Mouse (Mus musculus) retina, postnatal 7 days (tissue): Measurements from ENCODE around the gene Arhgef10l.

ENCODE experiments used
- DNase-seq: peaks from one replicate; pipeline ENCODE4 v3.0.0-alpha.2; 2012; ENCODE audit warnings: low read depth, low spot score

The Arhgef10l gene

DNA sequence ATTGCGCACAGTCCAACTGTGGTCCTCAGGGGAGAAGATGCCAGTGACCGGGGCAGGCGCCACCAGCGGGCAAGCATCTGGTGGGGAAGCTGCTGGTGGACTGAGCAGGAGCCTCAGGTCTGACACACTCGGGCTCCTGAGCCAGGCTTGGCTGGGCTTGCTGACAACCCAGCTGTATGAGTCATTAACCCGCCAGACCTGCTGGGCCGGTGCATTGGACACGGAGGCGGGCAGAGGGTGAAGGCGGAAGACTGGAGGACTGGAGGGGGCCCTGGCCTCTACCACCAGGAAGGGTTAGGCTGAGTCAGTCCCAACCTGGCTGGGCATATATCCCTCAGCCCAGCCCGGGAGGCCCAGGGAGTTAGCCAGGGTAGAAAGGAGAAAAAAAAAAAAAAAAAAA, at the start of gene Arhgef10l:
Arhgef10l (minus strand) TSS at position 253 of the 400 bp plus-strand sequence.
- no peak for DNase-seq

- no peak for DNase-seq
These were observed 48.8 kb upstream of the Arhgef10l start for GRCm38 (mm10) chr4:140714586-140714985.

GRCm38 (mm10) chr4:140713480-140714365, 47.9 kb upstream of the Arhgef10l start:
- peak; percentile 91 for DNase-seq

- DNase-seq: no peak
These were observed 45.5 kb upstream of the Arhgef10l start for GRCm38 (mm10) chr4:140711360-140711759.

- no peak for DNase-seq
These were observed 45.0 kb upstream of the Arhgef10l start for GRCm38 (mm10) chr4:140710781-140711180.

DNA sequence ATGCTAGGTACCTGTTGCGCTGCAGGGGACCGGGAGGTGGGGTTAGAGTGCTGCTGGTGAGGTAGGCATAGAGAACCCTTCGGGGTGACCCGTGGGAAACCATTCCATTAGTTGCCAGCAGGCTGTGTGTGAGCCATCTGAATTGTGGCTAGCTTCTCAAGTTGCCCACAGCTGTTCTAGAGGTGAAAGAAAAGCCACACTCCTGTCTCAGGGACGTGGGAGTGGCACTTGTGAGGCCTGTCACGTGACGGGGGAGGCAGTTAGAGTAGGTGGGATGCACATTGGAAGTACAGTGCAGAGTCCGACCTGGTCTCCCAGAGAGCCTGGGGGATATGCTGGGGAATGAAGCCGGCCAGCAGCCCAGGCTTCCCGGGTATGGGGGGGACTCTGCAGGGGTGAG, 43.8 kb upstream of the Arhgef10l start:
- DNase-seq: no peak

DNA sequence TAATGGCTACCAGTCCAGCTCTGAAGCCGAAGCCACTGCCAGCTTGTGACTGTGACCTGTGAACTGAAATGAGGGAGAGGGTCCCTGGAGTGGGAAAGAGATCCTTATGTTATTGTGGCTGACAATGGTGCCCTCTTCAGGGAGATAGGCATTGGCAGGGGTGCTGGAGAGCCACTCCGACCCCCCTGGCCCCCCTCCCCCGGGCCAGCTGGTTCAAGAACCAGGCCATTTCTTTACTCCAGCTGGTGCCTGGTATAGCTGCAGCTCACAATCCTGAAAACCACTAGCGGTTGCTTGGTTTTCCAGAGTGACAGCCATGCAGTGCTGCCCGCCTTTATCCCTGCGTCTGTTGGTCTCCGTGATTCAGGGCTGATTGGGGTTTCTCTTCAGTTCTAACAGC, 43.3 kb upstream of the Arhgef10l start:
- DNase-seq: no peak

- DNase-seq: no peak
These were observed 42.6 kb upstream of the Arhgef10l start for GRCm38 (mm10) chr4:140708297-140708927.

DNA sequence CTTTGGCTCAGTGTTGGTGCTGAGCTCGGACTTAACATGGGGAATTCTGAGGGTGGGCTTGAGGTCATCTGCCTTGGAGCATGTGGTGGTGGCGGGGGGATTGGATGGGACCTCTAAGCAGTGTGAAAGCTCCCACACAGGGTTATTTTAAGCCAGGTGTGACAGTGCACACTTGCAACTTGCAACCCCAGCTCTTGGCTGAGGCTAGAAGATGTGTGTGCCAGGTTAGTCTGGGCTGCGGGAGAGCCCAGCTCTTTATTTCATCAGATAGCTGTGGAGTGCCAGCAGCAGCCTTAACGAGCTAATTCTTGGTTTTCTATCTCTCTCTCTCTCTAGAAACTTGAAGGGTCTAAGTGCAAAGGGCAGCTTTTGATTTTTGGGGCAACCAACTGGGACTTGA, 41.8 kb upstream of the Arhgef10l start:
- DNase-seq: no peak

DNA sequence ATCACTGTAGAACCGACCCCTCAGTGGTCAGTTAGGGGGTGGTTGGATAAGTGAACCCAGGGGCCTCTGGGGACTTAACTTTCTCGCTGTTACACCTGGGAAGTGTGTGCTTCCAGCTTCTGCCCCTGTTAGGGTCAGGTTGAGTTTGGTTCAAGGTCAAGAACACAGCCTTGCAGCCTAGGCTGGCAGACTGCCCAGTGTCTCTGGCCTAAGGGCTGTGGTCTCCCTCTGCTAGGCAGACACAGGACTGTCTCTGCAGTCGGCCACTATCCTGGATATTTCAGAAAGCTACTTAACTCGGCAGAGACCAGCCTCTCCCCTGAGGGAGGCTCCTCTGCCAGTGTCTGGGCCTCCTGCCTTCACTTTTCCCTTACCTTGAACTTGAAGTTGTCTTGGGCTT, 38.4 kb upstream of the Arhgef10l start:
- no peak for DNase-seq

DNA sequence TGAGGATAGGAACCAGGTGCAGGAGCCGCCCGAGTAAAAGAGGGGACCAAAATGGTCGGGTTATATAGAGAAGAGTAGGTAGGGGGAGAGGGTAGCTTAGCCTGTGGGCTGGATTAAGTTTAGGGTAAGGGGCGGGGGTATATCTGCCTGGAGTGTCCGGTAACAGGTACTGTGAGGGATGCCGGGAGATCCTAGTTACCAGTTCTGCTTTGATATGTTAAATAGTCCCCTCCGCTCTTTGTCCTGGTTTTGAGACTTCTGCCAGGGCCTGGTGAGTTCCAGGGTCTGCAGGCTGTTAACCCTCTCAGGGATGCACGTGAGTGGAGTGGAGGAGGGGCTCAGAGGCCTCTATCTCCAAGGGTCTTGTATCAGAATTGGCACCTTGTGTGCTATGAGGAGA, 37.8 kb upstream of the Arhgef10l start:
- no peak for DNase-seq

- DNase-seq: peak; percentile 75
These were observed 37.0 kb upstream of the Arhgef10l start for GRCm38 (mm10) chr4:140702611-140703327.

DNA sequence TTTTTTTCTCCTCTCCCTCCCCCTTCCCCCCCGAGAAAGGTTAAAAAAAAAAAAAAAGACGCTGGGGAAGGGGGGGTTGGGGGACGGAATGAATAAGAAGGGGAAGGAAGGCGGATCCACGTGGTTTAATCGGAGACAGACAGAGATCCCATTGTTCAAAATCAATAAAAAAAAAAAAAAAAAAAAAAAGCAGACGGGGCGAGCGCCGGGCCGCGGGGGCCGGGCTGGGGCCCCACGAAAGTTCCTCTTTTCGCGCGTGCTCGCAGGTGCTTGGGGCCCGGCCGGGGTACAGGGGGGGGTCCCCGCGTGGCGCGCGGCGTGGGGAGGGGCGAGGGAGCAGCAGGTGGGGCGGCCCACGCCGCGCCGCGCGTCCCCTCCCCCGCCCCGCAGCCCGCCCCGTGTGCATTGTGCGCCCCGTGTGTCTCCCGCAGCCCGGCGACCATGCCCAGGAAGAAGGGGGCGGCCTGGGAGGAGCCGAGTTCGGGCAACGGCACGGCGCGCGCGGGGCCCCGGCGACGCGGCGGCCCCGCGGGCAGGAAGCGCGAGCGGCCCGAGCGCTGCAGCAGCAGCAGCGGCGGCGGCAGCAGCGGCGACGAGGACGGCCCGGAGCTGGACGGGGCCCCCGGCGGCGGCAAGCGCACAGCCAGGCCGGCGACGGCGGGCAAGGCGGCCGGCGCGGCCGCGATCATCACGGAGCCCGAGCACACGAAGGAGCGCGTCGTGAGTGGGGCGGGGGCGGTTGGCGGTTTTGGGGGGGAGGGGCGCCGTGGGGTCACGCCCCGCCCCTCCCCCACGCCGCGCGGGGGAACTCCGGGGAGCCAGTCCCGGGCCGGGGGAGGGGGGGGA, 36.1 kb upstream of the Arhgef10l start:
- no peak for DNase-seq

DNA sequence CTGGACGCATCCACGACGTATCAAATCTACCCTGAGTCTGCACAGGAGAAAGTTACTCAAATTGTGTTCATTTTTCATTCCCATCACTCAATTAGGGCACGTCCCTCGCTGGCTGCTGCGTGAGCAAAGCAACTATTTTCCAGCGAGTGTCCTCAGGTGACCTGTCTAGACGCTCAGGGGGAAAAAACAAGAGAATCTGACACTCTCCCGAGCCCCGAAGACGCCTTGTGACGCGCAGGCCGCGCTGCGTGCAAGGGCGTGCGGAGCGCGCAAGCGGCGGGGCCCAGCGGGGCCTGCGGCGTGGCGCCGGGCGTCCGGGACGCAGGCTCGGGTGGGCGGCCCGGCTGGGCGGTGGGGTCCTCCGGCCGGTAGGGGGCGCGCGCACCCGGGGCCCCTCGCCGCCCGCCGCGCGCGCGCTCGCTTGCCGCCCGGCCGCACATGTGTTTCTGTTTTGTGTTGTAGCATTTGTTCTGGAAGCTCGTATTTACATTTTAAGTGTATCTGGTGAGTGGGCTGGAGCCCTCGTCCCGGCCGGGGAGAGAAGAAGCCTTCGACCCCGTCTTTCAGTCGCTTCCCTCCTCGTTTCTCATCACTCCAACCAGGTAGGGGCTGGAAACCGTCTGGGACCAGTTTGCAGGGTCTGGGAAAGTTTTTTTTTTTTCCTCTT, 35.4 kb upstream of the Arhgef10l start:
- peak; percentile 73 for DNase-seq

DNA sequence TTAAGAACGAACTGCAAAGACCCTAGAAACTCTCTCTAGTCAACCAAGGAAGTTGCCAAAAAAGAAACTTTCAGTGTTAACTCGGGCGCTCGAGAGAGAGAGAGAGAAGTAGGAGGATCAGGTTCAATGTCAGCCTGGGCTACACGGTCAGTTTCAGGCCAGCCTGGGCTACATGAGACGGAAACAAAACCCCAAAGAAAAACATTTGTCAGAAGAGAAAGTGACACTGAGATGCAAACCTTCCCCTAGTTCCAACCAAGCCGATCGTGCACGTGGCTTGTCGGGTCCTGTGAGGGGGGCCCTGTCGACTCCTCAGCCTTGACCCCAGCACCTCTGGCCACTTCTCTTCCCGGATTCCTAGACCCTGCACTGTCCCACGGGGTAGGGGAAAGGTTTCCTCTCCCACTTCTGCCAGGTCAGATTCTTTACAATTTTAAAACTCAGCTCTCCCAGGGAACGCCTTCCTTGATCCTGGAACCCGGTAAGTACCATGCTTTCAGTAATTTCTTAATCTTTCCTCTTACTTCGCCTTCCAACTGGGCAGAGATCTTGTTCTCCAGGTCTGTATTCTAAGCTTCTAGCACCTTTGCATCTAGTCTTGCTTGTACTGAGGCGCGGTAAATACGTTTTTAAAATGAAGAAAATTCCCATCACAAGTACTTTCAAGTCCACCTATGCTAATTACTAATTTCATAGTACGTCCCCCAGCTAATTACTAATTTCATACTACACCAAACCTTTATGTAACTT, 34.6 kb upstream of the Arhgef10l start, which contains the start of gene Rcc2:
Rcc2 (plus strand) TSS at position 273 of the 750 bp plus-strand sequence.
- DNase-seq: no peak

GRCm38 (mm10) chr4:140699441-140700127, 33.8 kb upstream of the Arhgef10l start:
- no peak for DNase-seq

DNA sequence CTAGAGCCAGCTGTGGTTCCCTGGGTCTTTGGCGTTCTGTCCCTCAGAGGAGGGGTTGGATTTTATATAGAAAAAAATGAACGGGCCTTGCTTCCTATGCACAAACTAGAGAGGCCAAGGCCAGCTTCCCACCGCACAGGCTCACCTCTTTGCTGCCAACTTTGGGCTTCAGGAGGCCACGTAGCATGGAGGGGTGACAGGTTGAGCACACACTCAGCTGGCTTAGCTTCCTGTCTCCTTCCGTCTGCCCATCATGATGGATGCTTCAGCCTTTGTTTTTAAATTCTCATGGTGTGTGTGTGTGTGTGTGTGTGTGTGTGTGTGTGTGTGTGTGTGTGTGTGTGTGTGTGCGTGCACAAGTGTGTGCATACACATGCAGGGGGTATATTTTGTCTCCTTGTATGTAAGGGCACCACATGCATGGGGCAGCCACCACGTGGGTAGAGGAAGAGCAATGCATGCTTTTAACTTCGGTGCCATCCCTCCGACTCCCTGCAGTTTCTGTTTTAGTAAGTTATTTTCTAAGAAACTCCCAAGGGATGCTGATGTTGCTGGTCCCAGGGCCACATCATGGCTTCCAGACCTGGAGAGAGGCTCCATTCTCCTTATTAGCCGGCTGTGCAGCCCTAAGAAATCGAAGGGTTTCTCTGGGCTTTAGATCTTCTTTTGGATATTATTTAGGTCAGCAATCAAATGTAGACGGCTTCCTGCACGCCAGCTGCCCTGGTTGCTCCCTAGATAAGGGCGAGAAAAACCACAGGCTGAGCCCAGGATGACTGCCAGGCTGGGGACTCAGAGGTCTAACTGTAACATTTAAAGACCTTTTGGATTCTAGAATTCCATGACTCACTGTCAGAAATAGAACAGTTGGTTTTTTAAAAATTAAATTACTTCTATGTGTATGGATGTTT, 30.1 kb upstream of the Arhgef10l start:
- DNase-seq: no peak

DNA sequence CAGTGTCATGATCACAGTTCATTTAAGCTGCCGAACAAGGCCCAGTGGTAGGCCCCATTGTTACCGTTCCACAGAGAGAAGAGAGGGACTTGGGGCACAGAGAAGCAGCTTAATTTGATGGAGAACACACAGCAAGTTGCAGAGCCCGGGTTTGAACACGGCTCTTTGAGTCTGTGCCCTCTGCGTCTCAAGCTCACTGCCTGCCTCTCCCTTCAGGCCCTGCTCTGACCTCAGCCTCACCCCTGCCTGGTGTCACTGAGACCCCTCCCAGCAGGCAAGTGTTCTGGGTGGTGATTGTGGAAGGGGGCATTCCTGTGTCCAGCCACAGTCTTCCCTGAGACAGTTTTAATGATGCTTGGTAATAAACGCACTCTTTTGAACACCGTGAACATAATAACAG, 29.3 kb upstream of the Arhgef10l start:
- no peak for DNase-seq
